Mouse (Mus musculus): ENCODE data around the gene Col2a1.

DNA sequence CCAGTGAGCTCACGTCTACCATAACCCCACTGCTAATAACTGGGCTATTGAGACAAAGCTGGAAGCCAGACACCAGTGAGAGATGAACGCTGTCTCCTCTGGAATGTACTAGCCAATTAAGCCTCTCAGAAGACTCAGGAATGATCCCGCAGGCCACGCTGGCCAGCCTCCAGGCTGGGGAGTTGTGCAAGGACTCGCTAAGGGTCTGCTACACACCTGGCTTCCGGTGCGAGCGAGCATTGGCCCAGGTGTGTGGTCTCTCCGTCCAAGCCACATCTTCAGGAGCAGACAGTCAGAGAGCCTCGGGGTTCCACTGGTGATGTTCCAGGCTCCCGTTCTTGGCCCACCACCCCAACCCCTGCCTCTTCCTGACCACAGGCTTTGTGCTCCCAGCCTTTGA is 48.1 kb downstream of the Col2a1 start:
- TF ChIP-seq POLR2A (IDR thresholded peaks at IDR 0.05; ENCODE audit: borderline replicate concordance, low read depth, low read length) (no peak), CTCF (IDR thresholded peaks at IDR 0.05; ENCODE audit: low read depth, low read length) (no peak)

Data from bone marrow macrophage, adult 2 months (primary cell).